Mouse (Mus musculus) lung, adult 2 months (tissue): ENCODE data around the gene Runx2.

Experiments used
- CTCF ChIP-seq: fragments of 200-500 bp; IDR thresholded peaks from 2 replicates; pipeline ENCODE4 v1.5.1; 2011; ENCODE audit warnings: mild to moderate bottlenecking, low read length, control low read depth; ENCODE audit not compliant: insufficient read depth
- POLR2A ChIP-seq: fragments of 200-500 bp; IDR thresholded peaks from 2 replicates; pipeline ENCODE4 v1.6.1; 2011; ENCODE audit warnings: low read depth, mild to moderate bottlenecking, control low read depth, low read length, borderline replicate concordance; ENCODE audit errors: extremely low read depth

DNA sequence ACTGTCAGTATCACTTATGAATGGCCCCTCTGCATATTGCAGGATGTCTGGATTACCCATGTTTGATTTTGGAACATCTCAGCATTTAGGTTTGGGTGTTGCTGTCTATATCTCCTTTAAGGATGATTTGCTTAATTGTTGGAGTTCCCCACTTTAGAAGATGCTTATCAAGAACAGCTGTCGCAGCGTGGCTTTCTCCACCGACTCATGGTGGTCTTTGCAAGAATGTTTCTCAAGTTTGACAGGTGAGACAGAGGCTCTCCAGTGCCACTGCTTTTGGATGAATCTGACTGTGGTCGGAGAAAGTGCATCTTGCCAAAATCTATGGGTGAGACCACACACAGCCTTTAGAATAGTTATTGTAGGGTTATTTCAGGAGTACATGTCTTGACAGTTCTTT lies 5.2 kb upstream of the Runx2 start:
- TF ChIP-seq POLR2A (no peak), CTCF (no peak)
